Mouse (Mus musculus) Patski (cell line): ENCODE measurements around the gene Stag1. TPM values are rescaled to one million over a fixed set of nuclear protein-coding genes. Genes with fewer than 3 reads are reported as not detected.

Experiments
- ATAC-seq: fragments of 100-300 bp; one replicate; pipeline ENCODE4 v1.8.0; 2021
- CTCF ChIA-PET: fragments of 350-600 bp; sonication (Branson Sonifier 250); formaldehyde crosslinking; loops from one replicate; lab custom pipeline; 2022; ENCODE audit warnings: inconsistent platforms; lab: Charles Lee
- POLR2A ChIA-PET: fragments of 350-600 bp; sonication (Branson Sonifier 250); formaldehyde crosslinking; loops from one replicate; lab custom pipeline; 2022; ENCODE audit warnings: antibody characterized with exemption, inconsistent platforms; lab: Charles Lee
- DNase-seq: peaks from one replicate; pipeline ENCODE4 v3.0.0-alpha.2; 2011; ENCODE audit warnings: low read depth, low spot score
- H3K27me3 ChIP-seq: fragments of 371-371 bp; one replicate; pipeline ENCODE4 v1.5.1; 2021
- CTCF ChIP-seq: fragments of 100-300 bp; IDR thresholded peaks from one replicate; pipeline ENCODE4 v1.5.1; 2021
- in situ Hi-C: fragments of 300-500 bp; cut with MboI; formaldehyde crosslinking; loops from 3 replicates; pipeline ENCODE4 v1.11.1; 2018; ENCODE audit warnings: low pct_unique_long_range_greater_than_20kb, mixed read lengths
- polyA plus RNA-seq: library from polyadenylated mRNA; unstranded; gene quantifications from one replicate; pipeline ENCODE4 v1.2.3, GENCODE M21; 2021

Stag1 gene
- polyA plus RNA-seq, 1 experiment from 2014 or later = 29.1 TPM

DNA sequence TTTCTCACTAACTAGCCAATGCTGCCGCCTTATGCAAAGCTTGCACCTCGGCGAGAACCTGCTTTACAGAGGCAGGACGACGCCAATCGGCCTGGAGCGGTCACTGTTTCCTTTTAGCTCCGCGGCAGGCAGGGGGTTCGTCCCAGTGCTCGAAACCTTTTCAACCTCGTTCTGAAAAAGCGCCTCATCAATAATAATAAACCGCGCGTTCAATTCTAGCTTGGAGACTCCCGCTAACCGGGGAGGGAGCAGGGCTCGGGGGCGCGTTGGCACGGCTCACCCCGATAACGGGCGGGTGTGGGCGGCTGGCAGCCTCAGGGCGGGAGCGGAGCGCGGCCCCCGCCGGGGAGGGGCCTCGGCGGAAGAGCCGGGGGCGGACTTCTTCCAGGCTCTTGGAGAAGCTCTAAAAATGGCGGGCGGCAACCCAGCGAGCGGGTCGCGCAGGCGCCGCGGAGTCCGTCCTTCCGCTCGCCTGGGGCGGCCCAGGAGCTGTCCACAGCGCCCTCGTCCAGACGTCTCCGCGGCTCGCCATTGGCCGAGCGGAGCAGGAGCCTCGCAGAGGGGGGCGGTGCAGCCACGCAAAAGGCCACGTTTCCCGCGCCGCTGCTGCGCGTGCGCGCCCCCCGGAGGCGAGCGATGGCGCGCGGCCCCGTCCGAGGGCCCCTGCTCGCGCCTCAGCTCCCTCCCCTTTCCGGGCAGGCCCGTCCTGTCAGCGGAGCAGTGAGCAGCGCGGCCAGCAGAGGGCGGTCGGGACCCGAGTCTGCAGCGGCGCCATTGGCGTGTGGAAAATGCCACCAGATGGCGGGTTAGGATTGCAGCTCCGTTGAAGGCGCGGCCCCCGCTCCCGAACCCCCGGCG, 45.5 kb downstream of the Stag1 start:
- in situ Hi-C loops = loop anchor here (5.0 to 10.0 kb wide), 3 partner anchors 96 to 512 kb away; partner anchors contain the start of gene Nck1
- TF ChIP-seq CTCF = peak; percentile 100
- ATAC-seq = peak; percentile 88
- peak; percentile 84 for DNase-seq
- CTCF ChIA-PET = interaction anchor here (0.6 to 4.1 kb wide), 46 partner anchors 12 to 286 kb away, joined by 3 to 67 read pairs (median 4); partner anchors contain the start of genes Nck1 and Stag1
- H3K27me3 ChIP-seq = no peaks in the 10 kb centered on the region
- POLR2A ChIA-PET = interaction anchor here (0.6 to 3.1 kb wide), 15 partner anchors 25 to 286 kb away, joined by 3 to 28 read pairs (median 4); partner anchors contain the start of gene Nck1

DNA sequence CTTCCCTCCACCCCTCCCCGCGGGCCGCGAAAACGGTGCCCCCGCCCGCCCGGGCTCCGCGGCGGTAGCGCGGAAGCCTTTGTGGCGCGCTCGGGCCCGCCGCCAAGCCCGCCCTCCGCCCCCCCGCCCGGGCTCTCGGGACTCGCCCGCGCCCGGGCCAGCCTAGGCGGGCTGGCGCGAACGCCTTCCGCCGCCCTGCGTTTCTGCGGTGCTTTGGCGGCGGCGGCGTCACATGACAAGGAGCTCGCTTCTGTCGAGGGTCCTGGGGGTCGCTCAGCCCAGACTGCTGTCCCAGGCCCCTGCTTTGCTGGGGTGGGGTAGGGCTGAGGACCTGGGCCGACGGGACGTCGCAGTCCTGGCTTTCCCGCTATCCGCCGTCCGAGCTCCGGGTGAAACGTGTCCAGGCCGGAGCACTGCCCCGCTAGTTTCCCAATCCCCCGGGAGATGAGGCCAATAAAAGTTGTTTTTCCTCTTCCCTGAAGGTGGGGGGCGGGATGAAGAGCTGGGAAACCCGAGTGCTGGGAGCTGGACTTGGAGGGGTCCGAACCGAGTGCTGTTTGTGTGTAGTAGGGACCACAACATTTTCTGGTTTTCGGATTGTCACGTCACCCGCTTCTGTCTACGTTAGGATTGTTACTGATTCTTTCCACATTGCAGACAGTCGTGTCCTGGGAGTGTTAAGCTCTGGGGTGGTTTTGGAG, 46.6 kb downstream of the Stag1 start:
- in situ Hi-C loops = loop anchor here (5.0 to 10.0 kb wide), 3 partner anchors 97 to 511 kb away; partner anchors contain the start of gene Nck1
- CTCF ChIA-PET = interaction anchor here (1.1 to 4.1 kb wide), 20 partner anchors 10 to 284 kb away, joined by 3 to 67 read pairs (median 6); partner anchors contain the start of genes Nck1 and Stag1
- no peak for TF ChIP-seq CTCF
- DNase-seq (peak; percentile 6), ATAC-seq (peak; percentile 37)
- POLR2A ChIA-PET = interaction anchor here (0.7 to 3.1 kb wide), 5 partner anchors 95 to 271 kb away, joined by 4 to 12 read pairs (median 5); no protein-coding TSS in a partner anchor
- no peaks in the 10 kb centered on the region for H3K27me3 ChIP-seq

DNA sequence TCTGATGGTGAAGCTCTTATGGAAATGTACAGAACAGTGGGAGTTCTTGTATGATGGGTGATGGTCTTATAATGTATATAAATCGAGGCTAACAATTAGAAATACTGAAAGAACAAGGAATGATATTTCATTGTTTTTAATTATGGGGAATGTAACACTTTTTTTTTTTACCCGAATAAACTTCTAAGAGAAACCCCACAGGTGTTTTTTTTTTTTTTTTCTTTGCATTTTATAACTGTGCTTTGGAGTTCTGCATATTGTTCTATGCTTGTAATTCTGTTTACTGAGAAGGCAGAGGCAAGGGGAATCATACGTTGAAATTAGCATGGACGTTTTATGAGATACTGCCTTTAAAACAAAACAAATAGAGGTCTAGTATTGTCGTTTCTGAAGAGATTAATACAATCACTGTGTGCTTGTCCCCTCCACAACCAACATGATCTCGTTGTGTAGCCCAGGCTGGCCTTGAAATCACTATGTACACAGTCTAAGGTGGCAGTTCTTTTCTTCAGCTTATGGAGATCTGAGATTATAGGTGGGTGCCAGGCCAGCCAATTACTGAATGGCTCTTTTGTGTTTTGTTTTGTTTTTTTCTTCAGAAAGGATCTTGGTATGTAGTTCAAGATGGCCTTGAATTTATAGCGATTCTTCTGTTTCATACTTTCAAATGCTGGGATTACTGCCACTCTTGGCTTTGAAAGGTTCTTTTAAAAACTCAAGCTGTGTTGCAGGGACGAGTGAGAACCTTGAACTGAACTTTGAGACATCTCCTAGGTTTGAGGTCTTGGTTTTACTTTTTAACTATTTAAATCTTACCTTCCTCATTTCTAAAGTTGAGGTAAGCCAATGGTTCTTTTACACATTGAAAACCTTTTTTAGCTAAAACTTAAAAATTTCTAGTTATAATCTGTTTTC, 47.7 kb downstream of the Stag1 start:
- in situ Hi-C loops = loop anchor here (5.0 to 10.0 kb wide), 2 partner anchors 267 to 510 kb away; no protein-coding TSS in a partner anchor
- no peaks in the 10 kb centered on the region for H3K27me3 ChIP-seq
- TF ChIP-seq CTCF = no peak
- ChIA-PET POLR2A (interaction anchor here (0.7 kb wide), 1 partner anchor 174 kb away, joined by 8 read pairs; no protein-coding TSS in a partner anchor), CTCF (interaction anchor here (1.1 to 4.1 kb wide), 5 partner anchors 9 to 264 kb away, joined by 3 to 67 read pairs (median 20); partner anchors contain the start of gene Nck1)
- no peak for ATAC-seq
- DNase-seq = no peak

DNA sequence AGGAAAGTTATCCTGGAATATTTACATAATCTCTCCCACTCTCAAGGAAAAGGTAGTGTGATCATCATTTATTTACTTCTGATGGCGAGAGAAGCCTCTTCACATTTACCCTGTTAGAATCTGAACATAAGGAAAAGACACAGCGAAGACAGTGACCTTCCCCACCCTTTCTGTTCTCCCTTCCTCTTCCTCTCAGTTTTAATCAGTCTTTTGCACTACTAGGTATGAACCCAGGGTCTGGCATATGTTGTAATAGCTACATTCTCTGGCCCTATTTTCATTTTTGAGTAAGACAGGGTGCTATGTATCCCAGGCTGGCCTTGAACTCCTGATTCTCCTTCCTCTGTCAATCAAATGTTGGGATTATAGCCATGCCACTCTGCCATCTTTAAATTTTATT, 48.7 kb downstream of the Stag1 start:
- in situ Hi-C loops = loop anchor here (5.0 to 10.0 kb wide), 2 partner anchors 266 to 509 kb away; no protein-coding TSS in a partner anchor

DNA sequence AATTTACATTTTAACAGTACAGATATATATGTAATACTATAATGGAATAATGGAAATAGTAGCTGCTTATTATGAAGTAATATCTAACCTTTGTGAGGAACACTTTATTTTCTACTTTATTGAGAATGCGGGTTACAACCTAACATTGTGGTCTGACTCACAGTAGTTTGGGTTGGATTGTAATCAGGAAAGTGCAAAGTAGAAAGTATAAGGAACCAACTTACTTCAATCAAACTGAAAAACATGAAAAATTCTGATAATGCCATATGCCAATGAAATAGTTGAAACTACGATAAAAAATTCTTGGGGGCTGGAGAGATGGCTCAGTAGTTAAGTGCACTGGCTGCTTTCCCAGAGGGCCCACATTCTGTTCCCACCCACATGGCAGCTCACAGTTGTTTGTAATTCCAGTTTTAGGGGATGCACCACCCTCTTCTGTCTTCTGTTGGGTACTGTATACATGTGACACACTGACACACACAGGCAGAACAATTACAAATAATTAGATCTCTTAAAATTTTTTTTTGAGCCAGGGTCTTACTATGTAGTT, 50.3 kb downstream of the Stag1 start:
- ATAC-seq = no peak
- in situ Hi-C loops = loop anchor here (5.0 to 10.0 kb wide), 2 partner anchors 264 to 507 kb away; no protein-coding TSS in a partner anchor
- ChIA-PET POLR2A (no interaction called here), CTCF (no interaction called here)
- no peak for DNase-seq
- no peaks in the 10 kb centered on the region for H3K27me3 ChIP-seq
- TF ChIP-seq CTCF = no peak

More for the DNA sequence above, 48.7 kb downstream of the Stag1 start:
- ATAC-seq (no peak), DNase-seq (no peak)
- H3K27me3 ChIP-seq = no peaks in the 10 kb centered on the region
- POLR2A ChIA-PET = no interaction called here
- CTCF ChIA-PET = interaction anchor here (1.5 kb wide), 1 partner anchor 13 kb away, joined by 3 read pairs; no protein-coding TSS in a partner anchor
- TF ChIP-seq CTCF = no peak

DNA sequence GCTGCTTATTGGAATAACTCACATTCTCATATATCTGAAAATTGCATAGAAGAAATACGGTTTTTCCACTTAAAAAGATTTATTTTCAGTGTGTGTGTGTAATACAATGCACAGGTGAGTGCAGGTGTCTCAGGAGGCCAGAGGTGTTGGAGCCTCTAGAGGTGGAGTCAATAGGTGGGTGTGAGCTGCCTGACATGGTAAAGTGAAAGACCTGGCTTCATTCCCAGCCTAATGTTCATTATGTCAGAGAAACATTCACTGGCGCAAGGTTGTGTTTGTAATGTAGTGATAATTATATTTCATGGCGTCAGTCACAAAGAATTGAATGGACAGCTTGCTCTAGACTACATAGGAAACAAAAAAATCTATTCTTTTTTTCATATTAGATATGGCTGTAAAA, 56.5 kb downstream of the Stag1 start:
- no peak for TF ChIP-seq CTCF
- CTCF ChIA-PET = interaction anchor here (1.4 to 5.1 kb wide), 2 partner anchors 10 to 60 kb away, joined by 3 to 25 read pairs; no protein-coding TSS in a partner anchor
- DNase-seq (no peak), ATAC-seq (no peak)
- no peaks in the 10 kb centered on the region for H3K27me3 ChIP-seq
- POLR2A ChIA-PET = interaction anchor here (0.6 to 0.7 kb wide), 2 partner anchors 10 to 34 kb away, joined by 3 to 4 read pairs; no protein-coding TSS in a partner anchor
- in situ Hi-C loops = no loop called here

DNA sequence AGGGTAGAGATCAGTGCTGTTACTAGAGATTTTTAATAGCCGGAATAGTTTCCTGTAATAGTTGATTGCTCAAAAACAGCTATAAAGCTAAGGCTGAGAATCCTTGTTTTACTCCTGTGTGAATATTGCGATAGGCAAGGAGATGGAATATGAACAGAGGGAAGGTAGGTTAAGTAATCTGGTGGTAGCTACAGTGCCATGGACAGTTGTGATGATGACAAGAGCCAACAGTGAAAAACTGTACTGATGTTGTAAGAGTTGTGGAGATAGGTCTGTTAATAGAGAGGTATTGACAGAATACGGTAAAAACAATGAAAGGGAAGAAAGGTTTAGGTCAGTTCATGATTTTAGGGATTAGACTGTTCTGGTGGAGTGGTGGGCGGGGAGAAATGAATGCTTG, 58.5 kb downstream of the Stag1 start:
- ChIA-PET CTCF (interaction anchor here (0.7 to 5.1 kb wide), 4 partner anchors 10 to 273 kb away, joined by 3 to 25 read pairs (median 4); no protein-coding TSS in a partner anchor), POLR2A (no interaction called here)
- ATAC-seq (no peak), DNase-seq (no peak)
- H3K27me3 ChIP-seq = no peaks in the 10 kb centered on the region
- TF ChIP-seq CTCF = no peak
- in situ Hi-C loops = no loop called here

DNA sequence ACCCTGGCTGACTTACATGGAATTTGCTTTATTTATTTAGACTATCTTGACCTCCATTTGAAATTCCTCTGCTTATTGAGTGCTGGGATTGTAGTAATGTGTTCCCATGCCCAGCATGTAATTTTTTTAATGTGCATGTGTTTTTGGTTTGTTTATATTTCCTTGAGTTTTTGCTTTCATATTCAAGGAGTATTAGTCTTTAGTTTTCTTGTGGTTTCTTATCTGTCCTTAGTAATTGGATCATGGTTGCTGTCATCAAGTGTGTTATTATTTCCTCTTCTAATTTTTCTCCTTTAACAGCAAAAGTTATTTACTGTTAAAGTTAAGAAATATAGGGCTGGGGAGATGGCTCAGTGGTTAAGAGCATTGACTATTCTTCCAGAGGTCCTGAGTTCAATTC, 63.0 kb downstream of the Stag1 start:
- ChIA-PET CTCF (no interaction called here), POLR2A (no interaction called here)
- in situ Hi-C loops = no loop called here
- DNase-seq (no peak), ATAC-seq (no peak)
- no peak for TF ChIP-seq CTCF
- H3K27me3 ChIP-seq = no peaks in the 10 kb centered on the region
